Mouse (Mus musculus) retina, embryonic 14.5 days (tissue): ENCODE measurements around the gene Mllt6.
"Not testable (repeated sequence)": the region's sequence is repeated elsewhere in the genome, so short reads cannot be mapped to it uniquely, and the experiment has no call there.

Experiments used
- DNase-seq: peaks from one replicate; pipeline ENCODE4 v3.0.0-alpha.2; 2015; ENCODE audit warnings: low spot score

The Mllt6 gene

GRCm38 (mm10) chr11:97648541-97648940 is 14.7 kb upstream of the Mllt6 start:
- DNase-seq = not testable (repeated sequence)

DNA sequence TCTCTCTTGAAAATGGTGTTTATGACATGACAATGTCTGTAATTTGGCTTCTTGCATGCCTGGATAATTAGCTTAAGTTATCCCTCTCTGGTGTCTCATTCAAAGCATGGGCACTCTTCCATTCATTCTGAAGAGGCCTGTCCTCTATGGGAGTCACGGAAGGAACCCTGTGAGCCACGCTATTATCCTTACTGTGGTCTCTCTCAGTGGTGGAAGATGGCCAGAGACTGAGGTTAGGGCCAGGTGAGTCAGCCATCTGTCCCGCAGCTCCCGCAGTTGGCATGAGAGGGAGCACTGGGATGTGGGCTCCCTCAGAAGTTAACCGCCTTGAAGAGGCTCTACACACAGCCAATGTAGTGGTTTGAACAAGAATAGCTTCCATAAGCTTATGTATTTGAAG is 12.9 kb upstream of the Mllt6 start:
- DNase-seq = no peak

GRCm38 (mm10) chr11:97653376-97653775 is 9.8 kb upstream of the Mllt6 start:
- DNase-seq = not testable (repeated sequence)

GRCm38 (mm10) chr11:97654210-97654609 is 9.0 kb upstream of the Mllt6 start:
- no peak for DNase-seq

GRCm38 (mm10) chr11:97656269-97656971 is 6.8 kb upstream of the Mllt6 start:
- DNase-seq = no peak

- no peak for DNase-seq
These were observed 5.8 kb upstream of the Mllt6 start for GRCm38 (mm10) chr11:97657184-97657945.

DNA sequence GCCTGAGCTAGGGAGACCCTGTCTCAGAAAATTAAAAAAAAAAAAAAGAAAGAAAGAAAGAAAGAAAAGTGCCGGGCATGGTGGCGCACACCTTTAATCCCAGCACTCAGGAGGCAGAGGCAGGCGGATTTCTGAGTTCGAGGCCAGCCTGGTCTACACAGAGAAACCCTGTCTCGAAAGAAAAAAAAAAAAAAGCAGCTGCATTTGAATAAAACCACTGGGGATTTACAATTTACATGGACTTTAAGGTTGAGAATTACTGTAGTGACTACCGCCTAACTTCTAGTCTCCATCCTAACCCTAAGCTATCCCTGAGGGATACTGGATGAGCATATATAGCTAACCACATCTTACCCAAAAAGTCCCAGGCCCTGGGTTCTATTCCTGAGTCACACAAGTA is 5.2 kb upstream of the Mllt6 start:
- not testable (repeated sequence) for DNase-seq

- no peak for DNase-seq
These were observed 4.4 kb upstream of the Mllt6 start for GRCm38 (mm10) chr11:97658751-97659266.

DNA sequence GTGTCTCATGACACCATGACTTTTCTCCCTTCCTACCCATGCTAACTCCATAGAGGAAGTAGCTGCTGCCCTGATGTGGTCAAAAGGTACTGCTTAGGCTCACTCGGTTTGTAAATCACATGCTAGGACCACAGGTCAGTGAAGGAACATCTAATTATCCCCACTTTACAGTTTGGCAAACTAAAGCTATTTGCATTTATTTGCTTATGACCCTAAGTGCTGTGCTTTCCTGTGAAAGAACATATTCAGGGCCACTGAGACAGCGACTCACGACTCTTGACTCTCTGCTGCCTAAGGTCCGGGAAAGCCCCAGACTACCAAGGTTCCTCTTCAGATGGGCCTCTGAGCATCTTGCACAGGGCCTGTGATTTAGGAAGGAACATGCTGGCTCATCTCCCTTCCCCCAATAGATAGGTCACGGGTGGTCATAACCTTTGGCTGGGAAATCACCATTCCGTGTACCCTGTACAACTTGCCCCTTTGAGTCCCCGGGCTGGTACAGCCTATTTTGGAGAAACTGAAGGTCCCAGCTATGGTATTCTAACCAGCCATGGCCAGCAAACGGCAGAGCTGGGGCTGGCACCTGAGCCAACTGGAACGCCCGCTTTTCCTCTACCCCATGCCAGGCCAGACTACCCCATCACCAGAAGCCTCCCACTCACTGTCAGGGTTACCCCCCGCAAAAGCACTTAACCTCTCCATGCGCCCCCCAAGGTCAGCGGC is 3.8 kb upstream of the Mllt6 start:
- DNase-seq = no peak

DNA sequence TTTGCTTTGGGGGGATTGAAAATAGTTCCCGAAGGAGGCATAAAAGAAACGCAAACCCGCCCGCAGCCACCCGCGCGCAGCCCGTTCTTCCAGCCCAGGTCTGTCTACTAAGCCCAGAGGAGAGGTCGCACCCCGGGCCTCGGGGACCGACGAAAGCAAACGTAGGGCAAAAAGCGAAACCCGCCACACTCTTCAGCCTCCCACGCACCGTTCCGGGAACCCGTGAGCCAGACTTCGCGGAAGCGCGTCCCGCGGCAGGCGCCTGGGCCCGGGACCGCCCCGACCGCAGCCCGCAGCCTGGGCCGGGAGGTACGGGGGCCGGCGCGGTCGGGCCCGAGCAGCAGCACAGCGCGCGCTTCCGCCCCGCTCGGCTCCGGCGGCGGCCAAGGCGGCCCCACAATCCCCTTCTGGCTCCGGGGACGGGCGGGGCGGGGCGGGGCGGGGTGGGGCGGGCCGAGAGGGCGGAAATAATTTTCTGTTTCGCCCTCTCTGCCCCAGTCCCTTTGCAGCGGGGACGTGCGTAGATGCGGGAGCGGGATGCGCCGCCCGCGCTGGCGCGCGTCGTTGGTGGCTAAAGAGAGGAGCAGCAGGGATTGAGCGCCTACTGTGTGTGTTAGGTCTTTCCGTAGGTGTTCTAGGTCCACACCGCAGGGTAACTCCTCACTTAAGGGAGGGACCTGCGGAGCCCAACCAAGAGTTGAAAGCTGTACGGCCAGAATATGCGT is 3.1 kb upstream of the Mllt6 start:
- peak; percentile 80 for DNase-seq

DNA sequence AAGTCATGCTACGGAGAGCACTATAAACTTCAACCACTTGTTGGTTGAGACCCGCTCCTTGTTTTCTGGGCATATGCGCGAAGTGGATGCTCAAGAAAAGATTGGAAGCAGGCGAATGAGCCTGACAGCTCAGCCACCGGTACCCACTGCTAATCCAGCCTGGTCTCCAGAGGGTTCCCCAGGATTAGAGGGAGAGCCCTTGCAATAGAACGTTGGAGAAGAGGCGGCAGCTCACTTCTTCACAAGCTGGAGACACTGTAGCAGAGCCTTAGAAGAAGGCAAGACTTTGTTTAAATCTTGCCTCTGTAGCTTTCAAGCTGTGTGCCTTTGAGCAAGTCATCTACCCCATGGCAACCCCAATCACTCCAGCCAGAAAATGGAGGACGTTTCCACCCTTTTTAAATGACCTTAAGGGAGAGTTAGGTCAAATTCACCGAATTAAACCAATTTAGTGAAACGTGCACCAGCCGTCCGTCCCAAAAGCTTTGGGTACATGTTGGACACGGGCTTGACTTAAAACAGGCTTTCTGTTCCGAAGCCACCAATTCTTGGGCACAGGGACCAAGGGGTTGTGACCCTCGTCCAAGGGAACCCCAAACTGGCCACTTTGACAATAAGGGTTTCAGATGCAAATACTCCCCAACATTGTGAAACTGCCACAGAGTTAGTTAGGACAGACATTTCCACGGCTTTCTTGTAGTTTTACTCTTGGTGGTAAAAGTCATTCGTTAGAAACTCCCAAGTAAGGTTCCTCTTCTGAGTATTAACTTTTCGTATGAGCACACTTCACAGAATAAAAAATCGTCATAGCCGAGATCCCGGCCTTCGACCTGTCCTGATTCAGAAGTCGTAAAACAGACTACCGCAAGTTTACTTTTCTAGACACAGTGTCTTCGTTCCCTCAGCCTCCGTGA is 2.2 kb upstream of the Mllt6 start:
- DNase-seq = no peak

GRCm38 (mm10) chr11:97661648-97662133 is 1.5 kb upstream of the Mllt6 start:
- DNase-seq = no peak

- no peak for DNase-seq
These were observed 864 bp upstream of the Mllt6 start for GRCm38 (mm10) chr11:97662207-97662892.

DNA sequence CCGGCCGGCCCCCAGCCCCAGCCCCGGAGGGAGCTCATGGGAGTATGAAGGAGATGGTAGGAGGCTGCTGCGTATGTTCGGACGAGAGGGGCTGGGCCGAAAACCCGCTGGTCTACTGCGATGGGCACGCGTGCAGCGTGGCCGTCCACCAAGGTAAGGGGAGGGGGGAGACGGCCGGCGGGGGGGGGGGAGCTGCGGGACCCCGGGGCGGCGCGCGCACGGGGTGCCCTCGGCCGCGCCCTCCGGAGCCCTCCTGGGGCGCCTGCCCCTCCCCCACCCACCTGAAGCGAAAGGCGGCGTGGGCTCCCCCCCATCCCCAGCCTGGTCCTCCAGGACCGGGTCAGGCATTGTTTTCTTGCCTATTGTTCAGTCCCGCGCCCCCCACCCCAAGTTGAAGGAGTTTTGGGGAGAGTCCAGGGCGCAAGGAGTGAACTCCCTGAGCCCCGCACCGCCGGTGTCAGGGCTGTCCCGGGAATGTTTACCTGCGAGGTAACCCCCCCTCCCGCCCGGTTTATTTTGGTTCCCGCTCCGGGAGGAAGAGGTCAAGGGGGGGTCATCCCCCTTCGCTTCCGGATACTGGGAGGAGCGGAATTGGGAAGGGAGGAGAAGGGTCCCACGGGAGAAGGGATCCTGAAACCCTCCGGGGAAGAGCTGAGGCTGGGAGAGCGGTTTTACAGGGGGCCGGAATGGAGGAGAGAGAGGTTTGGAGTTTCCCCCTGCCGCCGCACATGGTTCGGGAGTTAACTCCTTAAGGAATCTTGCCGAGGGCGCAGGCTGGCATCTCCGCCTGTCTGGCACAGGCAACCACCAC is 519 bp downstream of the Mllt6 start:
- peak; percentile 64 for DNase-seq

DNA sequence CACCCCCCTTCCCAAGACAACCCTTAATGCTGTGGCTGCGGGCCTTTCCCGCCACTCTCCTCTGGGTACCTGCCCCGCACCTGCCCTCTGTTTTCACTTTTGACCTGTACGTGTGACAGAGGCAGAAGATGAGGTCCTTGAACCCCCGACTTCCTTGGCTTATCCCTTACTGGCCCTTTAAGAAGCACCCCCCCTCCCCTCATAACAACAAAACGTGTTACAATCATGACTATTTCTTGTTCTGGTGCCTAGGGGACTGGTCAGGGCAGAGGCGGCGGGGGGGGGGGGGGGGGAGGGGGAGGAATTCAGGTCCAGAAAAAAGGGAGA is 1.1 kb downstream of the Mllt6 start:
- no peak for DNase-seq

GRCm38 (mm10) chr11:97664771-97665240 is 1.6 kb downstream of the Mllt6 start:
- DNase-seq = no peak

DNA sequence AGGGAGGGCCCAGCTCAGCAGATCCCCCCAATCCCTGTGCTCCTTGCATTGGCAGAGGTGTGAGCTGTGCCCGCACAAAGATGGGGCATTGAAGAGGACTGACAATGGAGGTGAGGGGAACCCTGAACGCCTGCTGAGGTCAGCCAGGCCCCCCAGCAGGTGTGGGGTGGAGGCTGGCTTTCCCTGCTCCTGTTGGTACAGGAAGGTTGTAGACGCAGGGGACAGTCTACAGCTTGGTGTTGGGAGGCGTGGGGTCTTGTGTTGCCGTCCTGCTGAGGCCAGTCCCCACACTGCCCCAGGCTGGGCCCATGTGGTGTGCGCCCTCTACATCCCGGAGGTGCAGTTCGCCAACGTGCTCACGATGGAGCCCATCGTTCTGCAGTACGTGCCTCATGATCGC is 2.2 kb downstream of the Mllt6 start:
- DNase-seq = no peak

GRCm38 (mm10) chr11:97666221-97666620 is 3.0 kb downstream of the Mllt6 start:
- no peak for DNase-seq

GRCm38 (mm10) chr11:97666794-97667193 is 3.6 kb downstream of the Mllt6 start:
- DNase-seq = no peak
